29 mouse cellular contexts compared by ENCODE assay signal in genomic region chr3:88361096-88361495, GRCm38 (mm10). TPM values are rescaled to one million over a fixed set of nuclear protein-coding genes. Genes with fewer than 3 reads are reported as not detected.
DNase-seq lines count a peak whose midpoint lies in the region; ATAC-seq lines count a peak whose summit lies in the region.
"Had no signal": no experiment of that assay in that cellular context is flagged by ENCODE, and none has a peak within 500 bp of the region (broad histone marks: within the 10 kb centered on the region; RNA-seq: fewer than 3 reads in every experiment).

No protein-coding gene starts in this region.

- ATAC-seq in liver, embryonic 12.5 days: no peak
- ATAC-seq in liver, embryonic 11.5 days (replicated peaks; ENCODE audit: low FRiP score): no peak
- ATAC-seq in hematopoietic stem cell, adult 5-6 weeks (replicated peaks in 1 of 2; ENCODE audit: insufficient read depth in 1 of 2, low FRiP score in 2 of 2, low TSS enrichment in 1 of 2, low read depth in 1 of 2, poor library complexity in 2 of 2, severe bottlenecking in 2 of 2): peak; percentile 4 to 19; a peak in 1 of 4 replicates
- ATAC-seq: CD4-positive, CD25-positive, alpha-beta regulatory T cell, adult 4 months; forebrain, embryonic 14.5 days; intestine, postnatal 0 days; lung, postnatal 0 days; midbrain, embryonic 16.5 days had no signal

- H3K4me3 ChIP-seq in heart, embryonic 10.5 days: no peak overlapping the region
- H3K4me3 ChIP-seq in liver, embryonic 12.5 days: no peak overlapping the region
- H3K4me3 ChIP-seq in liver, embryonic 11.5 days (ENCODE audit: low read depth, low read length): no peak overlapping the region
- H3K4me3 ChIP-seq: heart, embryonic 13.5 days; limb, embryonic 12.5 days; midbrain, embryonic 10.5 days; myocyte; stomach, embryonic 15.5 days had no signal

- H3K9ac ChIP-seq in liver, embryonic 12.5 days: 0 out of 2 replicates have a peak overlapping the region, but pooled peaks have one; percentile 14
- H3K9ac ChIP-seq in liver, embryonic 11.5 days (ENCODE audit: low read depth, low read length): no peak overlapping the region
- H3K9ac ChIP-seq: heart, embryonic 13.5 days; limb, embryonic 12.5 days; stomach, embryonic 15.5 days had no signal

- no peak overlapping the region for H3K4me2 ChIP-seq in liver, embryonic 12.5 days
- no peak overlapping the region for H3K4me2 ChIP-seq in liver, embryonic 11.5 days
- H3K4me2 ChIP-seq: heart, embryonic 13.5 days; limb, embryonic 12.5 days; stomach, embryonic 15.5 days had no signal

- no peaks in the 10 kb centered on the region for H3K9me3 ChIP-seq in heart, embryonic 10.5 days
- no peaks in the 10 kb centered on the region for H3K9me3 ChIP-seq in liver, embryonic 12.5 days (replicated peaks)
- H3K9me3 ChIP-seq in liver, embryonic 11.5 days (ENCODE audit: control insufficient read depth, low read length): no peaks in the 10 kb centered on the region
- H3K9me3 ChIP-seq: heart, embryonic 13.5 days; limb, embryonic 12.5 days; midbrain, embryonic 10.5 days; stomach, embryonic 15.5 days had no signal

- H3K4me1 ChIP-seq in heart, embryonic 10.5 days: peaks cover 66% of the 10 kb centered on the region
- H3K4me1 ChIP-seq in liver, embryonic 12.5 days: peaks cover 67% of the 10 kb centered on the region
- H3K4me1 ChIP-seq in liver, embryonic 11.5 days (replicated peaks; ENCODE audit: control insufficient read depth, insufficient read depth, low read length): peaks cover 36% of the 10 kb centered on the region

- DNase-seq in heart, embryonic 10.5 days (ENCODE audit: low spot score): peak; percentile 75
- no peak for DNase-seq in heart, postnatal 4 days
- DNase-seq in liver, embryonic 11.5 days (ENCODE audit: low spot score): no peak
- peak; percentile 21 to 49 for DNase-seq in thymus, postnatal 36 days
- no peak for DNase-seq in kidney, postnatal 10 days
- DNase-seq: adrenal gland, postnatal 25 days; cerebellum, adult 8-10 months; cerebellum, postnatal 36 days; embryo, embryonic 11 days; gastrocnemius, postnatal 10 days; heart, adult 11 months had no signal

- H3K27me3 ChIP-seq in heart, embryonic 10.5 days (ENCODE audit: insufficient read depth, poor library complexity, severe bottlenecking): peaks cover 16% of the 10 kb centered on the region
- H3K27me3 ChIP-seq in liver, embryonic 12.5 days (replicated peaks): peaks cover 15% of the 10 kb centered on the region
- H3K27me3 ChIP-seq in liver, embryonic 11.5 days (replicated peaks; ENCODE audit: control insufficient read depth, insufficient read depth, low read length): peaks cover 17% of the 10 kb centered on the region

- H3K27ac ChIP-seq in heart, embryonic 10.5 days: no peak overlapping the region
- peak overlapping the region; percentile 91 for H3K27ac ChIP-seq in liver, embryonic 12.5 days
- no peak overlapping the region for H3K27ac ChIP-seq in liver, embryonic 11.5 days (ENCODE audit: low read depth, low read length)
- H3K27ac ChIP-seq: heart, embryonic 13.5 days; limb, embryonic 12.5 days; midbrain, embryonic 10.5 days had no signal

- 81% methylated on average over 6 of the region's 6 CpGs for WGBS in heart, embryonic 10.5 days
- WGBS in liver, embryonic 12.5 days (ENCODE audit: insufficient replicate concordance): 49% methylated on average over 6 of the region's 6 CpGs
- WGBS in liver, embryonic 11.5 days: 72% methylated on average over 6 of the region's 6 CpGs

- H3K36me3 ChIP-seq in heart, embryonic 10.5 days: peaks cover 69% of the 10 kb centered on the region
- H3K36me3 ChIP-seq in liver, embryonic 12.5 days: peaks cover 66% of the 10 kb centered on the region
- H3K36me3 ChIP-seq in liver, embryonic 11.5 days (ENCODE audit: control insufficient read depth, insufficient read depth, low read length): peaks cover 54% of the 10 kb centered on the region

RNA-seq across cellular contexts. Expression of gene Paqr6, which starts 3.3 kb away (rescaled TPM):
- polyA plus RNA-seq in heart, embryonic 10.5 days (2016; fragmentation: Nextera tagmentation; extraction: Ambion mirVana): 1.7 and 2.2 TPM in 2 replicates
- under 1 TPM; 0.47 to 0.86 TPM for total RNA-seq in heart, postnatal 4 days (2021)
- polyA plus RNA-seq in liver, embryonic 12.5 days (2016; fragmentation: Nextera tagmentation; extraction: Ambion mirVana): 9.2 and 10.0 TPM in 2 replicates
- polyA plus RNA-seq in liver, embryonic 11.5 days (2014; fragmentation: Nextera tagmentation; extraction: Ambion mirVana): 5.6 and 7.0 TPM in 2 replicates
- total RNA-seq in hematopoietic stem cell, adult 5-6 weeks (2017): not detected in 2 replicates
- polyA plus RNA-seq: CD4-positive, CD25-positive, alpha-beta regulatory T cell, adult 4 months; myocyte had no signal

RNA-seq across cellular contexts. Expression of gene Bglap3, which starts 11.4 kb away (rescaled TPM):
- 0.44 TPM in 1 of 2 replicates, not detected in the other for polyA plus RNA-seq in heart, embryonic 10.5 days (2016; fragmentation: Nextera tagmentation; extraction: Ambion mirVana)
- total RNA-seq in heart, postnatal 4 days (2021): not detected
- 0.11 and 0.13 TPM in 2 replicates for polyA plus RNA-seq in liver, embryonic 12.5 days (2016; fragmentation: Nextera tagmentation; extraction: Ambion mirVana)
- 0.12 and 0.40 TPM in 2 replicates for polyA plus RNA-seq in liver, embryonic 11.5 days (2014; fragmentation: Nextera tagmentation; extraction: Ambion mirVana)
- not detected in 2 replicates for total RNA-seq in hematopoietic stem cell, adult 5-6 weeks (2017)
- total RNA-seq: heart, postnatal 25 days had no signal
- polyA plus RNA-seq: CD4-positive, CD25-positive, alpha-beta regulatory T cell, adult 4 months; forebrain, embryonic 14.5 days; heart, embryonic 13.5 days; midbrain, embryonic 16.5 days had no signal

RNA-seq across cellular contexts. Expression of gene Bglap2, which starts 17.4 kb away (rescaled TPM):
- not detected in 2 replicates for polyA plus RNA-seq in heart, embryonic 10.5 days (2016; fragmentation: Nextera tagmentation; extraction: Ambion mirVana)
- not detected for total RNA-seq in heart, postnatal 4 days (2021)
- polyA plus RNA-seq in liver, embryonic 12.5 days (2016; fragmentation: Nextera tagmentation; extraction: Ambion mirVana): not detected in 2 replicates
- not detected in 2 replicates for polyA plus RNA-seq in liver, embryonic 11.5 days (2014; fragmentation: Nextera tagmentation; extraction: Ambion mirVana)
- total RNA-seq in hematopoietic stem cell, adult 5-6 weeks (2017): not detected in 2 replicates
- total RNA-seq: heart, postnatal 25 days; layer of hippocampus, postnatal 25 days; left cerebral cortex, postnatal 10 days had no signal
- polyA plus RNA-seq: CD4-positive, CD25-positive, alpha-beta regulatory T cell, adult 4 months; forebrain, embryonic 14.5 days; heart, embryonic 13.5 days; intestine, postnatal 0 days; kidney, embryonic 14.5 days; limb, embryonic 12.5 days; liver, embryonic 16.5 days; lung, postnatal 0 days; midbrain, embryonic 10.5 days; neural tube, embryonic 14.5 days had no signal

RNA-seq across cellular contexts. Expression of gene Bglap, which starts 23.2 kb away (rescaled TPM):
- not detected in 2 replicates for polyA plus RNA-seq in heart, embryonic 10.5 days (2016; fragmentation: Nextera tagmentation; extraction: Ambion mirVana)
- total RNA-seq in heart, postnatal 4 days (2021): not detected
- not detected in 2 replicates for polyA plus RNA-seq in liver, embryonic 12.5 days (2016; fragmentation: Nextera tagmentation; extraction: Ambion mirVana)
- not detected in 2 replicates for polyA plus RNA-seq in liver, embryonic 11.5 days (2014; fragmentation: Nextera tagmentation; extraction: Ambion mirVana)
- total RNA-seq in hematopoietic stem cell, adult 5-6 weeks (2017): not detected in 2 replicates
- total RNA-seq: adrenal gland, postnatal 25 days; heart, postnatal 25 days had no signal
- polyA plus RNA-seq: CD4-positive, CD25-positive, alpha-beta regulatory T cell, adult 4 months; forebrain, embryonic 14.5 days; heart, embryonic 13.5 days; intestine, postnatal 0 days; limb, embryonic 12.5 days; liver, embryonic 16.5 days; lung, postnatal 0 days; midbrain, embryonic 10.5 days; neural tube, embryonic 14.5 days had no signal

RNA-seq across cellular contexts. Expression of gene Smg5, which starts 25.0 kb away (rescaled TPM):
- 64.5 and 76.0 TPM in 2 replicates for polyA plus RNA-seq in heart, embryonic 10.5 days (2016; fragmentation: Nextera tagmentation; extraction: Ambion mirVana)
- 10 to 100 TPM; 53.2 to 61.3 TPM for total RNA-seq in heart, postnatal 4 days (2021)
- 56.1 and 58.8 TPM in 2 replicates for polyA plus RNA-seq in liver, embryonic 12.5 days (2016; fragmentation: Nextera tagmentation; extraction: Ambion mirVana)
- polyA plus RNA-seq in liver, embryonic 11.5 days (2014; fragmentation: Nextera tagmentation; extraction: Ambion mirVana): 52.0 TPM in 2 replicates
- 53.1 and 53.7 TPM in 2 replicates for total RNA-seq in hematopoietic stem cell, adult 5-6 weeks (2017)

Comparison
In these comparisons a context has a peak if more than half of its experiments do, and no peak if none do; other contexts are left out.
1. DNase-seq: peak in heart, embryonic 10.5 days (single experiment) and thymus, postnatal 36 days (2 of 2); none in heart, postnatal 4 days (single experiment), liver, embryonic 11.5 days (single experiment) and kidney, postnatal 10 days (single experiment).
2. ATAC-seq: peak in hematopoietic stem cell, adult 5-6 weeks (2 of 2); none in liver, embryonic 12.5 days (single experiment) and liver, embryonic 11.5 days (single experiment).